Mouse (Mus musculus) megakaryocyte, adult 5-6 weeks (primary cell): ENCODE measurements around the gene Itpr1. TPM values are rescaled to one million over a fixed set of nuclear protein-coding genes. Genes with fewer than 3 reads are reported as not detected.

Experiments used
- ATAC-seq: 2 replicates; pipeline ENCODE4 v1.8.0; 2016; ENCODE audit warnings: mild to moderate bottlenecking, inconsistent platforms; ENCODE audit not compliant: poor library complexity, severe bottlenecking
- total RNA-seq, 2 experiments: library from RNA; stranded (forward) in 1 of 2; stranded (reverse) in 1 of 2; fragments of 153-499, 151-499 nt in 1 of 2; fragments of 221-1000, 200-1000 nt in 1 of 2; gene quantifications; 2 replicates each; pipeline versions ENCODE4 v1.2.3 to v1.2.4; 2015 to 2017

Gene Itpr1
- total RNA-seq, 2 experiments from 2014 or later = 55.7 to 127 TPM

- ATAC-seq = no peak
Measured at GRCm38 (mm10) chr6:108369031-108369430, 156.1 kb downstream of the Itpr1 start.

- peak; percentile 75; the same call in 1 of the 2 replicates for ATAC-seq
Measured at GRCm38 (mm10) chr6:108371347-108371893, 158.5 kb downstream of the Itpr1 start.

GRCm38 (mm10) chr6:108374019-108374418 is 161.1 kb downstream of the Itpr1 start:
- no peak for ATAC-seq

GRCm38 (mm10) chr6:108379041-108379440 is 166.1 kb downstream of the Itpr1 start:
- ATAC-seq = no peak

- no peak for ATAC-seq
Measured at GRCm38 (mm10) chr6:108380209-108380608, 167.3 kb downstream of the Itpr1 start.

GRCm38 (mm10) chr6:108390624-108391324 is 177.9 kb downstream of the Itpr1 start:
- no peak for ATAC-seq

- no peak for ATAC-seq
Measured at GRCm38 (mm10) chr6:108393131-108393530, 180.2 kb downstream of the Itpr1 start.

- no peak for ATAC-seq
Measured at GRCm38 (mm10) chr6:108397956-108398355, 185.1 kb downstream of the Itpr1 start.

- ATAC-seq = 0 out of 2 replicates have a peak, but pooled peaks have one; percentile 17
Measured at GRCm38 (mm10) chr6:108401412-108401955, 188.6 kb downstream of the Itpr1 start.

GRCm38 (mm10) chr6:108404736-108405135 is 191.8 kb downstream of the Itpr1 start:
- ATAC-seq = peak; percentile 49

GRCm38 (mm10) chr6:108408053-108408452 is 195.2 kb downstream of the Itpr1 start:
- peak; percentile 83 for ATAC-seq

- no peak for ATAC-seq
Measured at GRCm38 (mm10) chr6:108408726-108409125, 195.8 kb downstream of the Itpr1 start.

GRCm38 (mm10) chr6:108410771-108411170 is 197.9 kb downstream of the Itpr1 start:
- ATAC-seq = no peak

GRCm38 (mm10) chr6:108411201-108411600 is 198.3 kb downstream of the Itpr1 start:
- ATAC-seq = no peak

- no peak for ATAC-seq
Measured at GRCm38 (mm10) chr6:108413006-108413405, 200.1 kb downstream of the Itpr1 start.

GRCm38 (mm10) chr6:108413593-108413992 is 200.7 kb downstream of the Itpr1 start:
- no peak for ATAC-seq

- ATAC-seq = no peak
Measured at GRCm38 (mm10) chr6:108415847-108416246, 203.0 kb downstream of the Itpr1 start.

- peak; percentile 93 for ATAC-seq
Measured at GRCm38 (mm10) chr6:108417508-108417907, 204.6 kb downstream of the Itpr1 start.

- ATAC-seq = no peak
Measured at GRCm38 (mm10) chr6:108418218-108418617, 205.3 kb downstream of the Itpr1 start.

GRCm38 (mm10) chr6:108424749-108425584 is 212.1 kb downstream of the Itpr1 start:
- ATAC-seq = no peak

- peak; percentile 88 for ATAC-seq
Measured at GRCm38 (mm10) chr6:108426789-108427188, 213.9 kb downstream of the Itpr1 start.
